Mouse (Mus musculus) gonadal fat pad, adult 2 months (tissue): ENCODE results near the gene Plekhm3. TPM values are rescaled to one million over a fixed set of nuclear protein-coding genes. Genes with fewer than 3 reads are reported as not detected.

Source experiments
- DNase-seq: peaks from one replicate; pipeline ENCODE4 v3.0.0-alpha.2; 2012; ENCODE audit warnings: low read depth
- polyA plus RNA-seq: library from polyadenylated mRNA; depleted of rRNA; stranded (reverse); fragments of >200 nt; gene quantifications from 2 replicates; pipeline ENCODE4 v1.2.3, GENCODE M21; 2012; rRNA removed

Gene Plekhm3
- polyA plus RNA-seq, 1 experiment = 5.1 TPM

GRCm38 (mm10) chr1:64779415-64779814, 177.2 kb downstream of the Plekhm3 start:
- no peak for DNase-seq

DNA sequence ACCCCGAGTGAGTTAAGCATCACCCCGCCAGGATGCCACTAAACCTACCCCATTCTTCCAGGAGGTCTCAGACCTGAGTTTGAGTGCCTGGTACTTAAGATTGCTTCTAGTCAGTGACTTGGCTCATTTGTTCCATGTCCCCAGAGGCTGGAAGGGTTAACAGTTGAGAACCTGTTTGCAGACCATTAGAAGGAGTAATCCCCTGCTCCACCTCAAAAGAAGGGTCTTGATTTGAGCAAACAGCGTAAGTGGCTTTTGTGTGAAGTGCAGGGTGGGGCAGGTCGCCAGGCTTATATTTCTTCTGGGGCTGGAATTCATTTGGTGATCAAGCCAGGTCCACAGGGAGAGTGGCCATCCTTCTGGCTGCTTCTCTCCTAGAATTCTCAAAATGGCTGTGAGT, 183.3 kb downstream of the Plekhm3 start:
- DNase-seq = no peak

GRCm38 (mm10) chr1:64770169-64770568, 186.5 kb downstream of the Plekhm3 start:
- no peak for DNase-seq

DNA sequence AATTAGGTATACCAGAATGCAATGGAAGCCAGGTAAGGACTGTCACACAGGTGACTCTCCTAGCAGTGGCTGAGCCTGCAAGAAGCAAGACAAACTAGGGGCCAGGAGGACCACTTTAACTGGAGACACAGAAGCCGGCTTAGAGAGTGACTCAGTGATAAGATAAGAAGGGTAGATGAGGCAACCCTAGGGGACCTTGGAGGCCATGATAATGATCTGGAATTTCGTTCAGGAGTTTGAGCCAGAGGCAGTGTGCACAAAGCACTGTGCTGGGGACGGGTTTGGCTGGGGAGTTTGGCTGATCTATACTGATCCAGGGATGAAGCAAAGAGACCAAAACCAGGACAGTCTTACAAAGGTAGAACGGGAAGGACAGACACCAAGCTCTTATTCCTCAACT, 195.0 kb downstream of the Plekhm3 start:
- no peak for DNase-seq

DNA sequence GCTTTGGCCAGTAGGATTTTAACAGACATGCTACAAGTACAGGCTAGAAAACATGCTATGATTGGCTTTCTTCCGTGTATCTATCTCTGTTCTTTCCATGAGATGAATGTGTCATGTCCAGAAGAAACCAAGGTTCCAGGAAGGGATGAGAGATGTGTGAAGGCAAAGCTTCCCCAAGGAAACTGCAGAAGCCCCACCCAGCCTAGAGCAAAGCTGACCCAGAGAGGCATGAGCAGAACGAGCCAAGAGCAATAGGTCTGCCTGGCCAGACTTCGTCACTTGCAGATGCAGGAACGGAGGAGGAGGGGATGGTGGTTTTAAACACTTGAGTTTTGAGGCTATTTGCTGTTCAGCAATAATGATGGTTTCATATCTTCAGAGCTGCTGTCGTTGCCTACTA, 198.9 kb downstream of the Plekhm3 start:
- no peak for DNase-seq

GRCm38 (mm10) chr1:64757254-64757653, 199.4 kb downstream of the Plekhm3 start:
- no peak for DNase-seq

DNA sequence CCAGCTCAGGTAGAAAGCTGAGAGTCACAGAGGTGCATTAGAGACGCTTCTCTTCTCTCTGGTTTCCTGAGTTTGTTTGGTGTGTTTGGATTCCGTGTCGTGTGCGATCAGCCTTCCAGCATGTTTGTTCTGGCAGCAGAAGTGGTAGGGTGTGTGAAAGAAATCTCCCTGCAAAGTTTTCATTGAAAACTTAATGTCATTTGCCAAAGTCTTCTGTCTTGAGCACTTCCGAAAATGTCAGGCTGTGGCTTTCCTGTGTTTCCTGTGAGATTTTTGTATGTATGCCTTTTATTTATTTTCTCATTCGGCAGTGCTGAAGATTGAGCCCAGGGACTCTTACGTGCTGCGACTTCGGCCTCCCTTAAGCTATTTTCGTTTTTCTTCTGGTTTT, 200.0 kb downstream of the Plekhm3 start:
- DNase-seq = no peak

DNA sequence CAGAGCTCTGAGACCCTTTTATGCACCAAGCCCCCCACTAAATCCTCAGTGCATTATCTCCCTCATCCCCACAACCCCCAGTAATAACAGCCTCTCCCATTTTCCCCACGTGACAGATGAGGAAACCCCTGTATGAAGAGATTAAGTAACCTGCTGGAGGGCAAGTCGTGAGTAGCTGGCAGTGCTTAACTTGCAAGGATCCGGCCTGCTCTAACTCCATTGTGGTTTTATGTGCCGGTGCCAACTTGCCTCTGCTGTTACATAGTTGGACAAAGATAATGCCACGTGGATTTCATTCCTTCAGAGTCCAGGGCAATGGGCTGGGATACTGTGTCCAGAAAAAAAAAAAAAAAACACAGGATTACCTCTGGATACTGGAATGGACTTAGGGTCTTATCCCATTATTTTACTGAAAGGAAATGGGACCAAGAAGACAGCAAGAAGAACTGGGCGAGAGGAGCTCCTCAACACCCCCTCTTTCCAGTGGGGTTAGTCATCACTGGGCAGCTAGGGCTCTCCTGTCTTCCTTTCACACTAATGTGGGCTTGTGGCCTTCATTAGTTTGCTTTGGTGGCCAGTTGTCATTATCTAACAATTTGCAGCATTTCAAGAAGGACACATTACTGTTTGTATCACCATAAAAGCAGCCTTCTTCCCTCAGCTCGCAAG, 200.5 kb downstream of the Plekhm3 start:
- no peak for DNase-seq

DNA sequence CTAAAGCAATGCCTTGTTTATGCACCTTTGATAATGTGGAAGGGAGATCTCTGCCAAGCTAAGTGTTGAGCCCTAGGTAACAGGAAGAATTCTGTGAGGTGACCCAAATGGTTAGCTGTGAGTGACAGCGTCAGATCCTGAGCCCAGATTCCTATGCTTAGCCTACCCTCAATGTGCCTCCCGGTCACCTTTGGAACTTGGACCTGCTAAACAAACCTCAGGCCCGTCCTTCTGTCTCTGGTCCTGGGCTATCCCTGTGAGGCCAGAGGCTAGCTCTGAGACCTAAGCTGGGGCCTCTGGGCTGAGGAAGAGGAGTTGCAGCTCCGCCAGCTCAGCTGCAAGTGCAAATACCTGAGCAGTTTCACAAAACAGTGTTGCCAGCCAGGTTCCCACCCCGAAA, 202.0 kb downstream of the Plekhm3 start:
- no peak for DNase-seq

- no peak for DNase-seq
These were observed 203.0 kb downstream of the Plekhm3 start for GRCm38 (mm10) chr1:64753668-64754067.

GRCm38 (mm10) chr1:64753109-64753508, 203.5 kb downstream of the Plekhm3 start:
- no peak for DNase-seq

DNA sequence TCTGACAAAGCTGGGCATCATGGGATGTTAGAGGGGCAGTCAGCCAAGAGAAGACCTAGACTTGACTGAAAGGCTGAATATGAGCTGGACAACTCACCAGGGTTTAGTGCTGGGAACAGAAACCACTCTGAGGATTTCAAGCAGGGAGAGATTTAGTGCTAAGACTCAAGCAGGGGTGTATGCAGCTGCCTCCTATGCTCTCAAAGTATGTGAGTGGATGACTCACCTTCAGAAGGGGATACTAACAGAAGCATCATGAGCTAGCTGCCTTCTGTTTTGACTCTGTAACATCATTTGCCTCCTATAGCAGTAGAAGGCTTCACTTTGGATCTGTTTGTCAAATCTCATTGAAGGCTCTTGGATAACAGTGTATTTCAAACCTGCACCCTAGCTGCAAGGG, 212.0 kb downstream of the Plekhm3 start:
- DNase-seq = no peak

- DNase-seq = no peak
These were observed 213.7 kb downstream of the Plekhm3 start for GRCm38 (mm10) chr1:64742741-64743408.

- no peak for DNase-seq
These were observed 218.0 kb downstream of the Plekhm3 start for GRCm38 (mm10) chr1:64738661-64739082.

- DNase-seq = no peak
These were observed 218.5 kb downstream of the Plekhm3 start for GRCm38 (mm10) chr1:64738180-64738555.

DNA sequence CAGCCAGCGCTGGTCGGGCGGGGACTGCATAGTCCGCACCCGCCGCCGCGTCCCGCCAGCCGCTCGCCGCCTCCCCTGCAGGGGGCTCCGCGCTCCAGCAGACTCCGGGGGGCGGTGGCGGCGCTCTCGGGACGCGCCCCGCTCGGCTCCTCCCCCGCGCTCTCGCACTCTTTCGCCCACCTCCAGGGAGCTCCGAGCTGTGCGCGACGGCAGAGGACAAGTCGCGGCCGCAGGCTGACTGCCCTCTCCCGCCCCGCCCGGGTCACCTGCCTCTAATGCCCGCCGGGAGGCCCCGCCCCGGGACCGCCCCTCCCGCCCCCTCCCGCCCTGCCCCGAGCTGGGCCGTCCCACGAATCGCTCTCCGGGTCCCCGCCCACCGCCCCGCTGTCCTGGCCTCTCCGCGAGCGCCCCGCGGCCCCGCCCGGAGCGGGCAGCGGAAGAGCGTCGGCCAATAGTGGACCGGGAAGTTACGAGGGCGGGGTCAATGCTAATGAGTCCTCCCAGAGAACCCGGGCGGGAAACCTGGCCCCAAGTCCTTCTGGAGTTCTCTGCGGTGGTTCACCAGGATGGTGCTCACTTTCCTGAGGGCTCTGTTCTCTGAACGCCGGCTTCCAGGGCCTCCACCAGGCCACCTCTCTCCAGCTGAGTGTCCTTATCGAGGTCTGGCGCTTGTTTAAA, 219.0 kb downstream of the Plekhm3 start, which contains the start of gene Fzd5:
Gene Fzd5 (minus strand): TSS at position 250 of the 678 bp plus-strand sequence.
- DNase-seq = no peak

DNA sequence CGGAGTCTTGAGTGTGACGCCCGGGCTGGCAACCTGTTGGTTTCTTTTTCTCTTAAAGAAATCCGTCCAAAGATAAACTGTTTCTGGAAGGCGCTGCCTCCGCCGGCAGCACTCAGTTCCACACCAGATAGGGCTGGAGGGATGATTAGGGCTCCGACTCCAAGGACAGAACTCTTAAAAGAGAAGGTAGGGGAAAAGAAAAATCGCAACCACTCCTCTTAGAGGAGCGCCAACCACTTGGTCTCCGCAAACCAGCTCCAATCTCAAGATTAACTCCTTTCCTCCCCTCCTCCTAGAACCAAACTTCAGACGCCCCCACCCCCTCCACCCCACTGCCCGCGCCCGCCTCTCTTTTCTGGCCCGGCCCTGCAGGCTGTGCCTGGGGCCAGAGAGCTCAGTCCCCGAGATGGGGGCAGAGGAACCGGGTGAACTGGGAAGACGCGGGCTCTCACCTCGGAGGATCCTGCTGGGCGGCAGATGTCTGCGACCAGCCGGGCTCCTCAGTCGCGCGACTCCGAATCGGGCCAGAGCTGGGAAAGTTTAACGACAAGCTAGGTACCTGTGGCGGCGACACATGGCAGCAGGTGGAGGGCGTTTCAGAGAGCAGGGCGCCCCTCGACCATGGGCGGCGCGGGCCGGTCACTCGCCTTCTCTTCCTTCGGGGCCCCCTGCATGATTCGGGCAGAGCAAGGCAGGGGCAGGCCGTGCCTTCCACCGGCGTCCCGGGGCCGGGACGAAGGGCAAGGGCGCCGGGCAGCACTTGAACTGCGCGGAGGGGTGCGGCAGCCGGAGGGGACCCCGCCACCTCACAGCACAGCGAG, 219.7 kb downstream of the Plekhm3 start:
- no peak for DNase-seq

Other genes with a start within 250 kb of the Plekhm3 start
- gene Fzd5, start 219.1 kb downstream of the Plekhm3 start, polyA plus RNA-seq = 12.9 and 13.1 TPM in 2 replicates
- 1.1 and 1.2 TPM in 2 replicates for gene Akr1cl, start 75.9 kb upstream of the Plekhm3 start, polyA plus RNA-seq
- gene Cryge, start 94.3 kb upstream of the Plekhm3 start, polyA plus RNA-seq = 0.45 TPM in 1 of 2 replicates, not detected in the other
- 0.38 TPM in 1 of 2 replicates, not detected in the other for gene Crygd, start 106.6 kb upstream of the Plekhm3 start, polyA plus RNA-seq
- 38.9 and 62.2 TPM in 2 replicates for gene Crygc, start 116.9 kb upstream of the Plekhm3 start, polyA plus RNA-seq
- not detected in 2 replicates for gene Crygb, start 125.5 kb upstream of the Plekhm3 start, polyA plus RNA-seq
- not detected in 2 replicates for gene Cryga, start 146.5 kb upstream of the Plekhm3 start, polyA plus RNA-seq
- gene Gm28845, start 162.7 kb upstream of the Plekhm3 start, polyA plus RNA-seq = not detected in 2 replicates
- 0.23 TPM in 1 of 2 replicates, not detected in the other for gene D630023F18Rik, start 166.4 kb upstream of the Plekhm3 start, polyA plus RNA-seq
- gene Idh1, start 229.7 kb upstream of the Plekhm3 start, polyA plus RNA-seq = 63.7 and 86.8 TPM in 2 replicates
- 8.8 and 9.1 TPM in 2 replicates for gene Pikfyve, start 229.9 kb upstream of the Plekhm3 start, polyA plus RNA-seq